Mouse (Mus musculus) gastrocnemius, postnatal 36 days (tissue): ENCODE measurements around the gene Pigk. TPM values are rescaled to one million over a fixed set of nuclear protein-coding genes. Genes with fewer than 3 reads are reported as not detected.

Experiments used
- DNase-seq, 2 experiments: peaks; one replicate each; pipeline ENCODE4 v3.0.0; 2022
- intact Hi-C: fragments of 180-260 bp; cut with DNase I; formaldehyde crosslinking; loops from one replicate; pipeline ENCODE4 v1.15.1; 2025
- total RNA-seq, 2 experiments: library from RNA; stranded (reverse); gene quantifications; 2 replicates each; pipeline ENCODE4 v1.2.3; 2021

Gene Pigk
- total RNA-seq, 2 experiments from 2014 or later, result 16.4 to 18.6 TPM

GRCm38 (mm10) chr3:152881706-152882105, 167.8 kb downstream of the Pigk start:
- intact Hi-C loops, result no loop called here
- no peak for DNase-seq

- intact Hi-C loops, result no loop called here
- DNase-seq, result no peak
Measured at GRCm38 (mm10) chr3:152883556-152883955, 169.7 kb downstream of the Pigk start.

- intact Hi-C loops, result no loop called here
Measured at GRCm38 (mm10) chr3:152886749-152887148, 172.8 kb downstream of the Pigk start.

GRCm38 (mm10) chr3:152888116-152888515, 174.2 kb downstream of the Pigk start:
- intact Hi-C loops, result no loop called here
- DNase-seq, result no peak

More at GRCm38 (mm10) chr3:152886749-152887148, 172.8 kb downstream of the Pigk start:
- no peak for DNase-seq

- intact Hi-C loops, result no loop called here
- DNase-seq, result no peak
Measured at GRCm38 (mm10) chr3:152894935-152895334, 181.0 kb downstream of the Pigk start.

GRCm38 (mm10) chr3:152896111-152896510, 182.2 kb downstream of the Pigk start:
- intact Hi-C loops, result no loop called here

GRCm38 (mm10) chr3:152897196-152897595, 183.3 kb downstream of the Pigk start:
- intact Hi-C loops, result no loop called here
- no peak for DNase-seq

More at GRCm38 (mm10) chr3:152896111-152896510, 182.2 kb downstream of the Pigk start:
- no peak for DNase-seq

- intact Hi-C loops, result no loop called here
- DNase-seq, result no peak
Measured at GRCm38 (mm10) chr3:152898906-152899305, 185.0 kb downstream of the Pigk start.

- no peak for DNase-seq
- intact Hi-C loops, result no loop called here
Measured at GRCm38 (mm10) chr3:152905026-152905425, 191.1 kb downstream of the Pigk start.

- intact Hi-C loops, result no loop called here
- no peak for DNase-seq
Measured at GRCm38 (mm10) chr3:152905800-152906199, 191.9 kb downstream of the Pigk start.

- DNase-seq, result no peak
- intact Hi-C loops, result no loop called here
Measured at GRCm38 (mm10) chr3:152907087-152907486, 193.2 kb downstream of the Pigk start.

GRCm38 (mm10) chr3:152907683-152908082, 193.8 kb downstream of the Pigk start:
- DNase-seq, result no peak
- intact Hi-C loops, result no loop called here

GRCm38 (mm10) chr3:152911578-152911977, 197.7 kb downstream of the Pigk start:
- no peak for DNase-seq
- intact Hi-C loops, result no loop called here

GRCm38 (mm10) chr3:152912216-152913101, 198.6 kb downstream of the Pigk start:
- DNase-seq, result no peak
- intact Hi-C loops, result no loop called here

GRCm38 (mm10) chr3:152913150-152913549, 199.2 kb downstream of the Pigk start:
- intact Hi-C loops, result no loop called here
- DNase-seq, result no peak

GRCm38 (mm10) chr3:152913625-152914024, 199.7 kb downstream of the Pigk start:
- DNase-seq, result no peak
- intact Hi-C loops, result no loop called here

- intact Hi-C loops, result no loop called here
- DNase-seq, result no peak
Measured at GRCm38 (mm10) chr3:152914376-152914775, 200.5 kb downstream of the Pigk start.

GRCm38 (mm10) chr3:152917579-152917978, 203.7 kb downstream of the Pigk start:
- intact Hi-C loops, result no loop called here
- no peak for DNase-seq

GRCm38 (mm10) chr3:152919101-152919500, 205.2 kb downstream of the Pigk start:
- intact Hi-C loops, result no loop called here

GRCm38 (mm10) chr3:152920365-152920764, 206.5 kb downstream of the Pigk start:
- no peak for DNase-seq
- intact Hi-C loops, result no loop called here

More at GRCm38 (mm10) chr3:152919101-152919500, 205.2 kb downstream of the Pigk start:
- no peak for DNase-seq

GRCm38 (mm10) chr3:152923530-152923929, 209.6 kb downstream of the Pigk start:
- DNase-seq, result no peak
- intact Hi-C loops, result no loop called here

GRCm38 (mm10) chr3:152925364-152925763, 211.5 kb downstream of the Pigk start:
- no peak for DNase-seq
- intact Hi-C loops, result no loop called here
